Mouse (Mus musculus): ENCODE results near the gene Rab6a.

DNA sequence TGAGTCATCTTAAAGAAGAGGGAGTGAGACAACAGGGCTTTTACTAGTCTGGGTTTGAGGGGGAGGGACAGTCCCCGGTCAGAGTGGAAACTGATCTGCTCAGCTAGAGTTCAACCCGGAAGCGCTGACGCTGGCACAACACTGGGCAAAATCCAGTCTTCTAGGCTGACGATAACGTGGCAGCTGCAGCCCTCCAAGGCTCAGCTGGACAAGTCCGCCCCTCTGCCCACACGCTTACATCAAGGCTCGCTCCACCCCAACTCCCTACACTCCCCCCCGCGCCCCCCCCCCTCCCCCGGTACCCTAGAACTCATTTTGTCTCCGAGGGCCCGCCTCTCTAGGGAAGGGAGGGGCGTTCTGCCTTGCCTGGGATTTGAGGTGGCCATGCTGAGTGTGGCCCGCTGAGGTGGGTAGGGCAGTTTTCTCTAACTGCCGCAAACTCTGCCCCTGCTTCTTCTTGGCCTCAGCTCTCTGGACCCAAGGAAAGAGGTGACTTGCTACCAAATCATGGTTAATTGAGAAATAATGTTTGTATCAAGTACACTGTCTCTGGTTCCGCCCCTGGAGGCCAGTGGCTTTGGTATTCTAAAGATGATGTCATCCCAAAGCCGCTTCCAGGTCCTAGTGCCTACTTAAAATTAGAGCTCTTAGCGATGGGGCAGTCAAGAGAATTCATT is 16.2 kb upstream of the Rab6a start:
- no peak for TF ChIP-seq CTCF (IDR thresholded peaks at IDR 0.05; ENCODE audit: low read depth)
- peak; percentile 26; the same call in 1 of the 2 replicates for TF ChIP-seq EP300 (IDR thresholded peaks at IDR 0.05; ENCODE audit: low read depth)
